Mouse (Mus musculus) bone marrow macrophage, adult 2 months (primary cell): Measurements from ENCODE around the gene Mmp2.

ENCODE experiments used
- CTCF ChIP-seq: IDR thresholded peaks from 2 replicates; pipeline ENCODE4 v1.5.1; 2012; ENCODE audit warnings: low read depth, mild to moderate bottlenecking, low read length, moderate library complexity
- POLR2A ChIP-seq: IDR thresholded peaks from 2 replicates; pipeline ENCODE4 v1.6.1; 2012; ENCODE audit warnings: mild to moderate bottlenecking, low read depth, low read length, borderline replicate concordance

DNA sequence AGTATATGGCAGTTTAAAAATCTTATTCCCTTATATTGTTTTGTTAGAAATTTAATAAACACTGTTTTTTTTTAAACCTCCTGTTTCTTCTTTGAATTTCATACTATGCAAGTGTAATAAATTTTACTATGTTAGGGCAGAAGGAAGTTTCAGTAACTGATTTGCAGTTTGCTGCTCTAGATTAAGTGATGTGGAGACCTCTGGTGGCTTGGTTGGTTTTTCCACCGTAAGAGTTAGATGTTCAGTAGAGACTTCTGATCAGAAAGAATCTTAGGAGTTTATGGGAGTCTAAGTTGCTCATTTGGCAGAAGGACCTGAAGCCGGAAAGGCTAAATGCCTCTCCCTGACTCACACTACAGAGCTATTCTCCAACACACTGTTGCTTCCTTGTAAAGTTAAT, 56.7 kb downstream of the Mmp2 start:
- no peak for TF ChIP-seq CTCF
- TF ChIP-seq POLR2A = no peak
